In the genomic region with DNA sequence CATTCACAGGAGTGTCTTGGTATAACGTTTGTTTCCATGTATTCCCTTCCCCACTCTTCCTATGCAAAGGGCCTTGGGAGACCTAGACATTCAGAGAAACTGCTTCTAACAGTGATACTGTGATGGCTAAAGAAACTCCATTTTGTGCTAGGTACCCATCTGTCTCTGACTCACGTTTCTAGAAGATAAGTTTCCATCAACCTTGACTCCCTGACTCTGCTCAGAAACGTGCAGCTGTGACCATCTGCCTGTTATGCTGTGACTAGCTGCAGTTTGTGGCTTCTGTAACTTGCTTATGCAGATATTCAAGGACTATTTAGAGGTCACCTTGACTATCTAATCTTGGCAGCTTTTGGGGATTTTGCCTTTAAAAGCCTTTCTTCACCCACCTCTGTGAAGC, we compare ENCODE assay signal across 22 mouse cellular contexts. TPM values are rescaled to one million over a fixed set of nuclear protein-coding genes. Genes with fewer than 3 reads are reported as not detected.
"Had no signal": no experiment of that assay in that cellular context is flagged by ENCODE, and none has a peak within 500 bp of the region (broad histone marks: within the 10 kb centered on the region; RNA-seq: fewer than 3 reads in every experiment).

No protein-coding gene starts in this region.

- H3K36me3 ChIP-seq: stomach, embryonic 15.5 days had no signal

- ATAC-seq: liver, postnatal 0 days; lung, postnatal 0 days; midbrain, embryonic 13.5 days; midbrain, embryonic 15.5 days had no signal

- H3K27ac ChIP-seq: liver, embryonic 15.5 days; lung, embryonic 15.5 days; macrophage; midbrain, embryonic 13.5 days; midbrain, embryonic 15.5 days; neural tube, embryonic 12.5 days; stomach, embryonic 15.5 days; stomach, postnatal 0 days had no signal

- DNase-seq: liver, postnatal 0 days; lung, adult 2 months; lung, postnatal 14 days; lung, postnatal 36 days; right cerebral cortex, postnatal 14 days; thymus, adult 2 months; thymus, postnatal 25 days; thymus, postnatal 4 days had no signal

- H3K9me3 ChIP-seq: liver, embryonic 15.5 days; lung, embryonic 15.5 days; megakaryocyte, embryonic 14.5 days; midbrain, embryonic 13.5 days; midbrain, embryonic 15.5 days; neural tube, embryonic 12.5 days; stomach, embryonic 15.5 days had no signal

- H3K4me3 ChIP-seq: lung, embryonic 15.5 days; midbrain, embryonic 15.5 days; neural tube, embryonic 12.5 days had no signal

- H3K27me3 ChIP-seq: liver, embryonic 15.5 days; lung, embryonic 15.5 days; megakaryocyte, embryonic 14.5 days; midbrain, embryonic 13.5 days; midbrain, embryonic 15.5 days; neural tube, embryonic 12.5 days; stomach, embryonic 15.5 days had no signal

- H3K4me2 ChIP-seq: lung, embryonic 15.5 days; midbrain, embryonic 11.5 days had no signal

- H3K9ac ChIP-seq: liver, embryonic 15.5 days; liver, postnatal 0 days; lung, embryonic 15.5 days; midbrain, embryonic 13.5 days; midbrain, embryonic 15.5 days; neural tube, embryonic 12.5 days; stomach, embryonic 15.5 days had no signal

RNA-seq across cellular contexts. Expression of a gene that starts 19.4 kb away (rescaled TPM):
- total RNA-seq: midbrain, postnatal 0 days; monocyte, adult 5-6 weeks; neutrophil, adult 5-6 weeks had no signal
- polyA plus RNA-seq: macrophage had no signal

RNA-seq across cellular contexts. Expression of a gene that starts 31.5 kb away (rescaled TPM):
- total RNA-seq: midbrain, postnatal 0 days had no signal

RNA-seq across cellular contexts. Expression of a gene that starts 43.3 kb away (rescaled TPM):
- total RNA-seq: monocyte, adult 5-6 weeks had no signal
- polyA plus RNA-seq: macrophage had no signal
